Mouse (Mus musculus) thymus, adult 18-20 months (tissue): ENCODE results near the gene Gns.

Experiments
- DNase-seq, 2 experiments: peaks; one replicate each; pipeline ENCODE4 v3.0.0; 2022; ENCODE audit warnings: mixed read lengths in 2 of 2

Gns gene

DNA sequence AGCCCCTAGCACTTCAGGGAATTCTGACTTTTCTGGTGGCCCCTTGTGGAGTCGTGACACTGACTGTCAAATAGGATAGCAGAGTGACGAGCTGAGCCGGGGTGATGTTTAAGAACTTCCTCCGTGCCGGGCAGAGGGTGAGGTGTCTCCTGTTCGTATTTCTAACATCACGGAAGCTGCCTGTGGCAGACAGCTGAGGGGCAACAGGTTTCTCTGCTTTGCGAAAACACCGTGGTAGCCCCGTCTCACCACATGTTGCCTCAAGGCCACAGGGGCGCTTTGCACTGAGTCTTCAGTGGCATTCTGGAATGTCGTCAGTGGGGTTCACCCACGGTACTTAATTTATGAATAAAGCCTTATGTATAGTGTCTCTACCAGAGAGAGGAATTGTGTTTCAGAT is 2.4 kb downstream of the Gns start:
- no peak for DNase-seq

DNA sequence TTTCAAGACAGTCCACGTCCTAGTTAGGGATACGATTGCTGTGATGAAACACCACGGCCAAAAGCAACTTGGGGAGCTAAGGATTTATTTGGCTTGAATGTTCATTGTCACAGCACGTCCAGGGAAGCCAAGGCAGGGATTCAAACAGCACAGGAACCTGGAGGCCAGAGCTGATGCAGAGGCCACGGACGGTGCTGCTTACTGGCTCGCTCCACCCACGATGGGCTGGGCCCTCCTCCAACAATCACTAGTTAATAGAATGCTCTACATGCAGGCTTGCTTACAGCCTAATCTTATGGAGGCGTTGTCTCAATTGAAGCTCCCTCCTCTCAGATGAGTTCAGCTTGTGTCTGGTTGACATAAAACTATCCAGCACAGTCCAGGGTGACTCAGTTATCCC is 2.9 kb downstream of the Gns start:
- no peak for DNase-seq

DNA sequence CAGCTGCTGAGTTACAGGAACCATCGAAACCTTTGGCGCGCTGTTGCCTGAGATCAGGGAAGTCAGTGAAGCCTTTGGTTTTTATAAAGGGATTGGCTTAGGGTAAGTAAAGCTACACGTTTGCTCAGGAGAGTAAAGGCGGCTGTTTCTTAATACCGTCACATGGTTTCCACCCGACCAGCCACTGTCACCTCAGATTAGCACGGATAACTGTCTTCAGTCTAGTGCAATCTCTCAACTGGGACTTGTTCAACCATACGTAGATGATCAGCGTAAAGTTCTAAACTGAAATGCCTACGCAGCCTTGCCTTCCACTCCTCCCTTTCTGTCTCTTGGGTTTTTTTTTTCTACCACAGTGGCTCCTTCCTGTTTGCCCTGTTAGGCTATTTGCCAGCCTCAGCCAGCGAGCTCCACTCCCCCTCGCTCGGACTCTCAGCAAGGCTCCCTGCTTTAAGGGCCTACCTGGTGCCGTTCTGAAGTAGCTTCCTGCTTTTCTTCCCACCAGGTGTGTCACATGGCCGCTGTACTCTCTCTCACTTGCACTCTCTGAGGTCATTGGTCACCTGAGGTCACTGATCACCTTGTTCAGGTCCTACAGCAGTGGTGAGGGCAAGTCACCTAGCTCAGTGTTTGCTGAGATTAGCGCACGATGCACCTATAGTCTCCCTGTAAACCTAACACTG is 4.0 kb downstream of the Gns start:
- DNase-seq = no peak

DNA sequence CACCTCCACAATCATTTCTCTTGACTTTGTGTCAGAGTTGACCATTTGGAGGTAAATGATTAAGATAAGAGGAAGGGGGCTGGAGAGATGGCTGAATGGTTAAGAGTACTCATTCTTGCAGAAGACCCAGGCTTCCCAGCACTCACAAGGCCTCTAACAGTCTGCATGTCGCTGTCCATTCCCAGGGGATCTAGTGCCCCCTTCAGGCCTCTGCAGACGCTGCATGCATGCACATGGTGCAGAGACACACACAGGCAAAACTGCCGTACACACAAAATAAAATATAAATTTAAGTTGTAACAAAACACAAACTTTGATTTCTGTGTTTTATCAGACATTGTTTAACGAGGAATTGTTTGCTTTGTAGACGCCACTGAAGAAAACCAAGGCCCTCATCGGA is 5.9 kb downstream of the Gns start:
- no peak for DNase-seq

DNA sequence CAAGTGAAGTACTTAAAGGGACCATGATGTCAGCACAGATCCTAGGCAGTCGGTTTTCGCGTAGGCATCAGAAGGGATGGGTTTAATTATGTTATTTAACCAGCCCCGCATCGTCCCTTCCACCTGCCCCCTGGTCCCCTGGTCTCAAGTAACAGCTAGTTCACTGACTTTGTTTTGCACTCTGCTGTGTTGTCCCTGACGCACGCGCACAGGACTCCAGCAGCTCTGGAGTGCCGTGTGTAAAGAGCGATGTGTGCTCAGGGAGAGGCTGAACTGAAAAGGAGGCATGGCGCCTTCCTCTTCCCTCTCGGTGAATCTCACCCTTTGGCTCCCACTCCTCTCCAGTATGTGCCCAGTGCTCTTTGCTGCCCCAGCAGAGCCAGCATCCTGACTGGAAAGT is 9.1 kb downstream of the Gns start:
- no peak for DNase-seq

DNA sequence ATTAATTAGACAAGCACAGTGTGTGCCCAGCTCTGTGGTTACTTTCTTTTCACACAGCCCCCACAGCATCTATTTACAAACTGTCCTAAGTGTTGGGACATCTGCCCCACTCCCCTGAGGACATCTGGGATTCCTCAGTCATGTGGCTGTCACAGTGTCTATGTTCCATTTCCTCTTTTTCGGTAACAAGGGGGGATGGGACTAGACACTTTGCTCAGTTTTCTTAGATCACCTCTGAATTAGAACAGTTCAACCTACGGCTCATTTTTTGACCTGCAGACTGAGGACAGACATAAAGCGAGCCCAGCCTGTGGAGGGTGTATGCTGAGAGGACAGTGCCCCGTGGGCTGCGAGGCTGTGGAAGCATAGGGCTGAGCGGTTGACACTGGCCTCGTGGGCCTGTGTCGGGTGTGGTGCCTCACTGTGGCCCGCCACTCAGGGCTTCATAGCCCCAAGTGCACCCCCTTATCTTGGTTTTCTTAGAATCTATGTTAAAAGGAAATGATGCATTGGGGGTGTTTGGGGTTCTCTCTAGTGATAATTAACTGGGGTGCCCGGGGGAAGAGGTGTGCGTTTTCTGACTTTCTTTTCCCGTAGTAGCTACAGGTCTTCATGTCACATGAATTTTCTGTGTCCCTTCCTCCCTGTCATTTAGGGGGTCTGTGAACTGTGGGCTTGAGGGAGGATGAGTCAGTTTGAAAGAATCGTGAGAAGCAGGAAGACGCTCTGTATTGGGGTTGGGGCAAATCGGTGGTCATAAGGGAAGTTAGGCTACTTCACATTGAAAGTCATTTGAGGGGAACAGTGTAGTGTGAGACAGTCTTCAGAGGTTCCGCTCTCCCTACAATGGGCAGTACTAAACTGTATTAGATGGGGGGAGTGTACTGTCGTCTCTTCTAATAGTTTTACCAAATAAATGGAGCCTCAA is 10.1 kb downstream of the Gns start:
- DNase-seq = no peak

DNA sequence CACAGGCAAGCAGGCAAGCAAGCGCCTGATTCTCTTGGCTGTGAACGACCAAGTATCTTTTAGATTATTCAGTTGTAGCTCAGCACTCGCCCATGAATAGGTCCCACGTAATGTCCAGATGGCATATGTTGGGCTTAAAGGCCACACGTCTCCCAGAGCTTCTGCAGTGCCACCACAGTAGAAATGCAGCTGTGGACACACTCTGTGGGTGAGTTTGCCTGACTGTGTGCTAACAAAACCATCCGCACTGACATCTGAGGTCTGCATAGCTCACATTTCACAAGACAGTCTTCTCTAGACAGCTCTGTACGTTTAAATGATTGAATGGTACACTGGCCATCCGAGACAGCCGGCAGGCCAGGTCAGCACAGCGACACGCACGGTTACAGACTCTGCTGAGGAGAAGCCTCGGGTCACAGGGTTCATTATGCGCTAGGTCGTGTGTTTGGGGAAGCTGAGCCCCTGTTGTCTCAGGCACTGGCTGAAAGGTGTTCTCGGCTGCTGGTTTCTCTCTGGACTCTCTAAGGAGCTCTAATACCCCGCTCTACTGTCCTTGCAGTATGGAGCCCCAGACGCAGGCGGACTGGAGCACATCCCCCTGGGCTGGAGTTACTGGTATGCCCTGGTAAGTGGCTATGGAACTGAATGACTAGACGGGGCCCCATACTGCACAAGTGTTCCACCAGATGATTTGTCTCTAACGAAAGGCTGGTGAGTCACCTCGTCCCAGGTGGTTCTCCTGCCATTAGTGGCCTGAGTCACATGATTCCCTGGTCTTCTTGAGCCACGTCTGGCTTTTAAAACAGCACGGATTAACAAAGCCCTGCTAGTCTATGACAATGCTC is 11.0 kb downstream of the Gns start:
- no peak for DNase-seq

DNA sequence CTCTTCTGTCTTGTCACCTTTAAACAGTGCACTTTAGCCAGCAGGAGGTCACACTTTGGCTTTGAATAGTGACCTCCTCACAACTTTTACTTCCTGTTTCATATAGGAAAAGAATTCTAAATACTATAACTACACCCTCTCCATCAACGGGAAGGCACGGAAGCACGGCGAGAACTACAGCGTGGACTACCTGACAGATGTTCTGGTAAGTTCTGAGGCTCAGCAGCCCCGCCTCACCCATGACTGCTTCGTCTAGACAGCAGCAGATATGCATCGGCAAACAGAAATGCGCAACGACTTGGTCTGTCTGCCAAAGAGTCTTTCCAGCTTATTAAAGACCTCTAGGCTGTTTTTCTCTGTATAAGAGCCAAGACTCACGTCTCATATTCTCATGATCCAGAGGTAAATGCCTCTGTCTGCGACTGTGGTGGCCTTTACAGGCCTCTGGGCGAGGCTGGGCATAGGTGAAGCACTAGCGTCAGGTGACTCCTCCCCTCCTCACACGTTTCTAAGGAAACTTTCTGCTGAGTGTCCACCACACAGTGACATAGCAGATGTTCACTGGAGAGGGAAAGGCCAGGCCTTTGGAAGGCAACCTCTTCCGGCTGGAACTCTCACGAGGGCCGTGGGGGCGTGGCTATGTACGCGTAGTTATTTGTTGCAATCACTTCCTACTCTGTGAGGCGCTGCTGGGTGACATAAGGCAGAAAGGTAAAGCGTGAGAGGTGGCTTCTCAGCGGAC is 11.8 kb downstream of the Gns start:
- no peak for DNase-seq

DNA sequence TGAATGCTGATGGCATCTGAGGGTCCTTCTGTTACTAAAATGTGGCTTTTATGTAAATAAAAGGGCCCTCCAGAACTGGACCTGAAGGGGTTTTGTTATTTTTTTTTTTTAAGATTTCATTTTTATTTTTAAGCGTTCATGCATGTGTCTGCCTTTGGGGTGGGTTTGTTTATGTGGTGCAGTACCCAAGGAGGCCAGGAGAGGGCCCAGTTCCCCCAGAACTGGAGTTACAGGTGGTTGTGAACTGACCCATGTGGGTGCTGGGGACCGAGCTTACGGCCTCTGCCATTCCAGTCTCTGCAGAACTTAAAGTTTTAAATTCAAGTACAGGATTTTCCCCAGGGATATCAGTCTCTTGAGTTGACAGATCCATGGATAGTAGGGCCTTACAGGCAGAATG is 14.5 kb downstream of the Gns start:
- no peak for DNase-seq

DNA sequence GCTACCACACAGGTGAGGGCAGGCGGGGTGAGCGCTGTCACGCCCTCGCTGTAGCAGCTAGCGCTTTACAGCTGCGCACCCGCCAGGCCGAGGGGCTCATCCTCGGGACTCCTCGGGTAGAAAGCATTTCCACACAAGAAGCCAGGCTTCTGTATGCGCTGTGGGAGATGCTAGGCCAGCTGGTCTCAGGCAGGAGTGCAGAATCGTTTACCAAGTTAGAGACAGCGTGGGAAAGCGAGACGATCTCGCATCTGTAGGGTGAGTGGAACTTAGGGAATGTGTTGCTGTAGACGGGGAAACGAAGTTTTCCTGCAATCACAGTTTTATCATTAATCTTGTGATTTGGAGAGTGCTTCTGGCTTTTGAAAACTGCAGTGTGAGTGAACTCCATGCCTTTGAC is 16.4 kb downstream of the Gns start:
- no peak for DNase-seq

DNA sequence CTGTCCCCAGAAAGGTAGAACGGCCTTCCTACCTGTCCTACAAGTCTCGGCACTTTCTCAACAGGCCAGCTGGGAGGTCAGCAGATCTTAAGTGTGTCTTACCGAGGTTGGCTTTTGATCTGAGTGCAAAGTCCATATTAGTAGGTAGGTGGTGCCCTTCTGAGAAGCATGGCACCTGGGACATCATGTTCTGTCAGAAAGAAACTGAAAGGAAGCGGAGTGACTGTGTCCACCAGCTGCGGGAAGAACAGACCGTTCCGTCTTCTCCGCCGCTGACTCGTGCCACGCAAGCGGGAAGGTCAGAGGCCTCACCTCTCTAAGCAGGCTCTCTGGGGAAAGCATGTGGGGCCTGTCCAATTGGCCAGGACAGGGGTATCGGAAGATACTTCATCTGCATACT is 19.8 kb downstream of the Gns start:
- no peak for DNase-seq

DNA sequence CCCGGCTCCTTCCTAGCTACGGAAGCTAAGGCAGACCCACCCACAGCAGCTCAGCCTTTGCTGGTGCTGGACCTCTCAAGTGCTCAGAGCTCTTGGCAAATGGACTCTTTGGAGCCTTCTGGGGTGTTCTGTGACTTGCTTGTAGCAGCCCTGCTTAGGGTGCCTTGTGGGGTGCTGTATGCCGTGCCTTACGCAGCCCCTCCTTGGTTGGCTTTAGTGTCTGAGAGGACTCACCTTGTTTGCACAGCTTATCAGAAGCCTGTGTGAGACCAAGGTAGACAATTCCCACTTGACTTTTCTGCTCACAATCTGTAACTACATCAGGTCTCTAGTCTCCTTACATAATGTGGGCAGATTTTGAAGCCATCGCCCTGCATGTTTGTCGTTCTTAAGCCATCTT is 20.8 kb downstream of the Gns start:
- no peak for DNase-seq

DNA sequence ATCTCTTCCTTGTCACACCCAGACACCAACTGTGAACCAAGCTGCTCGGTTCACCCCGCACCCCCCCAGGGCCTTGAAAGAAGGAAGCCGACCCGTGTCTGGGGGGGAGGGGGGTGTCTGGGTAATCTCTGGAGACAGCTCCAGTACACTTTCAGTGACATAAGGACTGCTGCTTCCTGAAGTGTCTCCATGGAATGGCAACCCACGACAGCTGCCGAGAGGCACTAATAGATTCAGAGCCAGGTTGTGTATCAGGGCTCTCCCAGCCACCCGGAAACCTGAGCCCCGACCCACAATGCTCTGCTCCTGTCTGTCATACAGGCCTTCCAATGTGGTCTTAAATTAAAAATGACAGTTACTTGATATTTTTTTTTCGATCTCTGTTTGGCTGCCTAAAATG is 21.5 kb downstream of the Gns start:
- no peak for DNase-seq

DNA sequence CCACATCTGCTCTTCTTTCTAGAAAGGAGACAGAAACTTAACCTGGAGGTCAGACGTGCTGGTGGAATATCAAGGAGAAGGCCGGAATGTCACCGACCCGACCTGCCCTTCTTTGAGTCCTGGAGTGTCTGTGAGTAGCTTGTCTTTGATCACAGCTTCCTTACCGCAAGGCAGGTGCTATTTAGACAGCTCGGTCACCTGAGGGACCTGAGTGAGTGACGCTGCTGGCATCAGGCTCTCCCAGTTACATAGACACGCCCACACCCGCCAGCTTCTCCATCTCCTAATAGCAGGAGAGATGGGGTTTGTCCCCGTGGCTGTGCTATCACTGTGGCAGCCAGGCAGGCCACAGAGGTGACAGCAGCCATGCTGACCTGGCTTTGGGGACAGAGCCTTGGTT is 25.7 kb downstream of the Gns start:
- DNase-seq = no peak

DNA sequence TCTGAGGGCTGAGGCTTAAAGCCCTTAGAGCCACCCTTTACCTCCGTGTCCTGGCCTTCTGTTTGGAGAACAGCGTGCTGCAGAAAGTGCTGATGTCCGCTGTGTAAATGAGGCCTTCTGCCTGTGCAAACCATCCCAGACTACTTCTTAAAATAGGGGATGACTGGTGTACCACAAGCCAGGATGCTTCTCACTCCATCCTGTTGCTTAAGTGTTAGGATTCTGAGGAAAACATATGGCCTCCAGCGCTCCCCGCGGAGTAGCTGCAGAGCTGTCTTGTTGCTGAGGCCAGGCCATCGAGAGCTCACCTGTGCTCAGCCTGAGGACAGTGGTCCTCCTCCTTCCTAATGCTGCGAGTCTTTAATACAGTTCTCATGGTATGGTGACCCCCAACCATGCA is 27.0 kb downstream of the Gns start:
- DNase-seq = no peak

DNA sequence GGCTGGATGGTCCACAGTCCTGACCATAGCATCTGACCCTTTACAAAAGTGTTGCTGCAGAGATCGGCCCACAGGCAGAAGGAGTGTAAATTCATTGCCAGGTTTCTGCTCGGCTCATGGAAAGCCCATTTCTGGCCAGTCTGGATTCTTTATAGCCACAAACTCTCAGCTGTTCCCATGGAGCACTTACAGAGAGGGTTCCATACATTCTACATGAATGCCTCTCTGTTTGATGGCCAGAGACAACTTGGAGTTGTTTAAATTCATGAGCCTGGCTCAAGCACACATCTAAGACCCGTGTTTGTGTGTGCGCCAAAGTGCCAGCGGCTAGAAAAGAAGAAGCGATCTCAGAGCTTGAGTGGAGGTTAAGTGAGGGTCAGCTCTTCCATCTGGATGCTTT is 29.4 kb downstream of the Gns start:
- no peak for DNase-seq

DNA sequence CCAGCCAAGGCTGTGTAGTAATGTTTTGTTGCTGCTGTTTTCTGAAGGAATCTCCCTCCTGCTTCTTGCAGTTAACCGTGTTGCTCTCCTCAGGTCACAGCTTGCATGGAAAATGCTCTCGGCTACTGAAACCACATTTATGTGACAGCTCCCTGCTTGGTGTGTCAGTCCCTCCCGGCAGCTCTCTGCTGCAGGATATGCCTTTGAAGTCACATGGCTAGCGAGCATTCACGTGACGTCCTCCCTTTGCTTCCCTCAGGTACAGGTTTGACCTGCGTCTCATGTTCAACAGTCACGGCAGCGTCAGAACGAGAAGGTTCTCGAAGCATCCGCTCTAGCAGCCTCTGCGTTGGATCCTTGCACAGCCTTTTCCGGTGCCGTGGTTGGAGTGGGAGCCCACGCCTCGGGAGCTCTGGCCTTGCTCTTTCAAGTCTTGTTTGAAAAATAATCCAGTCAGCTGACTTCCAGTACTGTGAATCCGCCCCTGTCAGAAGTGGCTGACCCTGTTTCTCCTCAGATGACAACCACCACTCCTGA is 30.0 kb downstream of the Gns start:
- DNase-seq = no peak

DNA sequence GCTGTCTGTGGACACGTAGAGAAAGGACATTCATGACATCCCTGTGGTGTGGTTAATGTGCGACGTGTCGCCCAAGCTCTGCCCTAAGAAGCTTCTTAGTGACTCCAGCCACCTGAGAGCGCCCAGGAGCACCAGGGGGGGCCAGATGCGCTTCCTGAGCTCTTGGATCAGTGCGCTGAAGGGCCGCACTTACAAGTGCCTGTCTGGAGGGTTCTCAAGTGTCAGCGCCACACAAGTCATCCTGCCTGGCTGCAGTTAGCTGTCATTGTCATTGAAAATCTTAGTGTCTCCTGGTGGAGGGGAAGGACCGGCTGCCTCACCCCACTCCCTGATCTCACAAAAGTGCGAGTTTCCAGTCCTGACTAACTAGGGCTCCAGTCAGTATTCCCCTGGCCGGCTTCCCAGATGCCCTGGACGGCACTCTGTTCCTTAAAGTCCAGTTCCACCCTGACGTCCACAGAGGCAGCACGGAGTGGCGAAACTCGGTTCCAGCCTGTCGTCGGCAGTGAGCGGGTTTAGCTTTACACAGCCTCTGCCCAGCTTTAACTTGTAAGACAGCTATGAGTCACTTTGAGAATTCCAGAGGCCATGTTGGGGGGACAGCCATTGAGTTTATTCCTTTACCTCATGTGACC is 30.8 kb downstream of the Gns start:
- DNase-seq = no peak

DNA sequence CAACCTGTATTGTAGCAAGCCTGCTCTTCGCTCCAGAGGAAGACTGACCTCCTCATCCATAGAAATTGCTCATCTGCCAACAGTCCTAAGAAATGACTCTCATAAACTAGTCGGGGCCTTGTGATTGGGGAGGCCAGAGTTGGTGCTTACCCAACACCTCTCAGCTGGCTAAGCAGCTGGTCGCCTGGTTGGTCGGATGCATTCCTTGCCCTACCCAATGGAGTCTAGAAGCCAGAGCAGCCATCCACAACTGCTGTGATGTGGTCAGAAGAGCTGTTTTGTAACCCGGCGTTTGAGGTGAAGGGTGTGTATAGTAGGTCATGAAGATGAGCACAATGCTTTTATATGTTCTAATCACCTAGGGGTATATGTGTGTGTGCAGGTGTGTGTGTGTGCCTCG is 33.7 kb downstream of the Gns start:
- no peak for DNase-seq

DNA sequence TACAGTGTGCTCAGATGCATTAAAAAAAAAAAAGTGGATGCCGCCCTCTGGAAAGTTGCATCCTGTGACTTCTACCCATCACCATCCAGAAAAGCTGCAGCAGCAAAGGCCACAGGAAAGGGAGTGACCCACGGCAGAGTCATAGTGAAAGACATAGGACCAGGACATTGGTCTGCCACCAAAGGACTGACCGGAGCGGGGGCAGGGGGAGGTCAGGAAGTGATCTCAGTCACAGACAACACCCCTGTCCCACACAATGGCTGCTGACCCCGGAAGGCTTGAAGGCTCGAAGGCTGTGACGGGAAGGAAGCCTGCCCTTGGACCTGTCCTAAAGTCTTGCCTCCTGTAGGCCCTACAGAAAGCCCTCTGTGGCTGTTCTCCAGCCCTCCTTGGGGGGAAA is 36.1 kb downstream of the Gns start:
- DNase-seq = no peak

DNA sequence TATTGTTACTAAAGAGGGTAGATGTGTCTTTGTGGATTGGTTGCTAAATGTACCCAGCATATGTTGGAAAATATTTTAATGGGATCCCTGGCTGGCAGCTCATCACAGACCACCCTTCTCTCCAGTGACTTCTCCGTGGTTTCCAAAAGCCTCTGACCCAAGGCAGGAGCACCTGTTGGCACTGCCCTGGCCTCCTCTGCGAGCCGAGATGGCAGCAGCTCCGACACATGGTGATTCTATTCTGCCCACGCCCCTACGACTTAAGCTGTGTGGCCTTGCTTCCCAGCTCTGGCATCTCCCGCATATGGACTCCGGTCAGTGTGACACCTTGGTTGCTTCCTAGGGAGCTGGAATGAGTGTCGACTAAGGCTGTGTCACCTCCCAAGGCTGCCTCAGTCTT is 38.2 kb downstream of the Gns start:
- DNase-seq = no peak

DNA sequence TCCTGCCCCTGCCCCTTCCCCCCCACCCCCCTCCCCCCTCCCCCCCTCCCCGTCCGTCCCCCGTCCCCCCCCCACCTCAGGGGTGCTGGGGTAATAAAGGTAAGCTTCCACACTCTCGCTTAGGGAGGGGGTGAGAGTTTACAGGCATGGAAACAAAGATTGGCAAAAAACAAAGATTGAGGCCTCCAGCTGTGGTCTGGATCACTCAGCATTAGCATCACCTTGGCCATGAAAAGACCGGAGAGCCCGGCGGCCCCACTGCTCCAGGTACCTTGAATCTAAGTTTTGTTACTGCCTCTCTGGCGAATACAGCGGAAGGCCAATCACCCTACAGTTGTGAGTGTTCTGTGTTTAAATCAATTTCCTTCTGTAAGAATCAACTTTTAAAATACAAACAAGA is 39.1 kb downstream of the Gns start:
- DNase-seq = no peak
